Mouse (Mus musculus) ovary, postnatal 14 days (tissue): ENCODE data around the gene Tgfb1.

ENCODE experiments used
- DNase-seq: peaks from one replicate; pipeline ENCODE4 v3.0.0; 2022; ENCODE audit warnings: low spot score

Tgfb1 gene

DNA sequence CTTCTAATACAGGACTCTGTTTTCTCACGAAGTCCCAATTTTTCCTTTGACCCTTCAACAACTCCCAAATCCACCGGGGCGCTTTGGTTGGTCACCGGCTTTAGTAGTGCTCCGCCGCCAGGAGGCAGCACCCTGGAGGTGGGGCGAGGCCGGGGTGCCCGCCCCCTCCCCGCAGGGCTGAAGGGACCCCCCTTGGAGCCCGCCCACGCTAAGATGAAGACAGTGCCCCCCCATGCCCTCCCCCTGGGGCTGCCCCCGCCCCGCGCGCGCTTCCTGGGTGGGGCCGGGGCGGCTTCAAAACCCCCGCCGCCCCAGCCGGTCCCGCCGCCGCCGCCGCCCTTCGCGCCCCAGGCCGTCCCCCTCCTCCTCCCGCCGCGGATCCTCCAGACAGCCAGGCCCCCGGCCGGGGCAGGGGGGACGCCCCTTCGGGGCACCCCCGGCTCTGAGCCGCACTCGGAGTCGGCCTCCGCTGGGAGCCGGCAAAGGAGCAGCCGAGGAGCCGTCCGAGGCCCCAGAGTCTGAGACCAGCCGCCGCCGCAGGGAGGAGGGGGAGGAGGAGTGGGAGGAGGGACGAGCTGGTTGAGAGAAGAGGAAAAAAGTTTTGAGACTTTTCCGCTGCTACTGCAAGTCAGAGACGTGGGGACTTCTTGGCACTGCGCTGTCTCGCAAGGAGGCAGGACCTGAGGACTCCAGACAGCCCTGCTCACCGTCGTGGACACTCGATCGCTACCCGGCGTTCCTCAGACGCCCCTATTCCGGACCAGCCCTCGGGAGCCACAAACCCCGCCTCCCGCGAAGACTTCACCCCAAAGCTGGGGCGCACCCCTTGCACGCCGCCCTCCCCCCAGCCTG lies at the start of gene Tgfb1:
Tgfb1 (plus strand) TSS at position 323 of the 852 bp plus-strand sequence.
- peak; percentile 58 for DNase-seq

DNA sequence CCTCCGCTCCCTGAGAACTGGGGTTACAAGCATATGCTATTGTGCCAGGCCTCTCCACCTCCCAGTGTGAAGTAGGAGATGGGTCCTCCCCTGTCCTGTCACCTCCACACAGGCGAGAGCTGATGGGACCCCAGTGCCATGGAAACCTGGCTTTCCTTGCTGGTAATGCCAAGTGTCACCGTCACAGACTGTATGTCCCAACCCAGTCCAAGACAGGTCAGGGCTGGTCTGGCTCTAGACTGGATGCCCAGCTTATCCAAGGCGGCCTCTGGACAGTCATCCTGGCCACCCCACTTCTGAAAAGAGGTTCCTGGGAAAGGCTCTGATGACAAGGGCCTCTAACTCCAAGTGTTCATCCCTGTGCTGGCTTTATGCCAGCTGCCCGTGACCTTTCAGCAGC lies 49.7 kb upstream of the Tgfb1 start:
- no peak for DNase-seq

GRCm38 (mm10) chr7:25639754-25640153 lies 47.0 kb upstream of the Tgfb1 start:
- DNase-seq: no peak

DNA sequence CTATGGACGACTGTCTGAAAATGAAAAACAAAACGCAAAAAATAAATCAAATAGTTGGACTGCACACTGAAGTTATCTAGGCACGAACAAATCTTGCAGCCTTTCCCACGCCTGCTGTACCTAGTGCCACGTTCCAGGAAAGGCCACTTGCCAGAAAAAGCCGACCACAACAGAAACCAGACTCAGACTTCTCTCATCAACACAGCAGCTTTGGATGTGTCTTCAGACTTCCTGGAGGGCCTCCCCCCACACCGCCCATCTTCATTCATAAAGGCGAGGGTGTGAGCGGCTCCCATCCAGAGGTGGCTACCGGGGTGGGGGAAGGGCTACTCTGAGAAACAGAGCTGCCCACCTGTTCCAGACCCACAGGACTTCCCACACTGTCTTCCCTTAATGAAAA lies 42.7 kb upstream of the Tgfb1 start:
- no peak for DNase-seq

GRCm38 (mm10) chr7:25644631-25645030 lies 42.2 kb upstream of the Tgfb1 start:
- no peak for DNase-seq

DNA sequence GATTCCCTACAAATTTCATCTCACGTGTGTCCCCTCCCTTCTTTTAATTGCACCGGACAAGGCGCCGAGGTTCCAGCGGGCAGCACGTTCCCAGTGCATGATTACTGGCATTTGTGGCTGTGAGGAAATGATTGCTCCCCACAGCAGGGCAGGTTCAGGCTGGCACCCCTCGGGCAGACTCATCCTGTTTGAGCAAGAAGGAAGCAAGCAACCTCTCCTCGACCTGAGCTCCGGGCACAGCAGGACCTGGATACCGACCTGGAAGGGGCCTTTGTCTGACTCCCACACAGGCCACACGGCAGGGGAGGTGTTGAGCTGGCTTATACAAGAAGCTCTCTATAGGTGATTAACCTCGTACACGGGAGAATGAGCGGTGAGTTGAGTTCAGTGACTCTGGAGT lies 41.7 kb upstream of the Tgfb1 start:
- DNase-seq: no peak

DNA sequence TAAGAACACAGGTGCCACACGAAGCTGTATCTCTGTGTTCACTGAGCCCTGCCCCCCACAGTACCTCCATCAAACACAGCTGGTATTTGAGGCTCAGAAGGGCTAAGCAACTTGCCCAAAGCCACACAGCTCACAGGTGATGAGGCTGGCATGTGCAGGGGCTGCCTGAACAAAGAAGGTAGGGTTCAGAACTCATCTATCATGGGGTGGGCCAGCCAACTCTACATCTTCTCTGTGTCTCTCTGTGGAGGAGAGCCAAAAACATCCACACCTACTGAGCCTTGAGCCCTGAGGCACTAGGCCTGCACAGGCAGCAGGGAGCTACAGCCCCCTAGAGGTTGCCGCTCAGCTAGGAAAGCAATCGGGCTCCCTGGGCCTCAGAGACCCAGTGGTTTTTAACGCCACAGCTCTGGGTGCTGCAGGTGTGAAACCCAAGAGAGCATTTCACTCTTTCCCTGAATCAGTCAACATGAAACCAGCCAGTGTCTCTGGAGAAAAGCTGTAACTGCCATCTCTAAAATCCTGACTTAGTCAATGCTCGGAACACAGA lies 39.2 kb upstream of the Tgfb1 start:
- no peak for DNase-seq

DNA sequence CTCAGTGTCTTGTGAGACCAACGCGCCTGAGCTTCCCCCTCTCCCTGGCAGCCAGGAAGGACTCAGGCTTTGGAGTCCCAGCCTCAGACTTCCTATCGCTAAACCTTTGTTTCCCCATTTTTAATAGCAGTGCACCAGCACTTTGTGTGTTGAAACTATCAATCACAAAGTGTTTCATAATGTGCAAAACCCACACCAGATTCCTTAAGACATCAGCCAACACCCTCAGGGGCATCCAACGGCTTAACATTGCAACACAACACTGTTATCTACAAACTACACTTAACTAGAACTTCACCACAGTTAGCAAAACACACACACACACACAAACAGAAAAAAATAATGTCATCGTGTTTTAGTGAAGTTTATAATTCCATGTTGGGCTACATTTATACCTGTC lies 37.0 kb upstream of the Tgfb1 start:
- no peak for DNase-seq

DNA sequence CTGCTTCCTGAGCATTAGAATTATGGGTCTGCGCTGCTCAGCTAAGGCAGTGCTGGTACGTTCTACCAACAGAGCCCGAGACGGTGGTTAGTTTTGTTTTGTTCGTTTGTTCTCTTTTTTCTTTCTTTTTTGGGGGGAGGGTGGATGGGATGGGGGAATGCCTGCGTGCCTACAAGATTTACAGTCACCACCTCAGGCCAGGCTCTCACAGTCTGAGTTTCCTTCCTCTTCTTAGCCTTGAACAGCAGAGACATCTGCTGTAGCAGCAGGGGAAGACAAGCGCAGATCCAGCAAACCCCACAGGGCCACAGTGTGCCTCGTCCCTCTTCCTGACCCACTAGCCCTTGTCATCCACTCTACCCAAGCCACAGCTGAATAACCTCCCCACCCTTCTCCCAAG lies 35.5 kb upstream of the Tgfb1 start:
- no peak for DNase-seq

DNA sequence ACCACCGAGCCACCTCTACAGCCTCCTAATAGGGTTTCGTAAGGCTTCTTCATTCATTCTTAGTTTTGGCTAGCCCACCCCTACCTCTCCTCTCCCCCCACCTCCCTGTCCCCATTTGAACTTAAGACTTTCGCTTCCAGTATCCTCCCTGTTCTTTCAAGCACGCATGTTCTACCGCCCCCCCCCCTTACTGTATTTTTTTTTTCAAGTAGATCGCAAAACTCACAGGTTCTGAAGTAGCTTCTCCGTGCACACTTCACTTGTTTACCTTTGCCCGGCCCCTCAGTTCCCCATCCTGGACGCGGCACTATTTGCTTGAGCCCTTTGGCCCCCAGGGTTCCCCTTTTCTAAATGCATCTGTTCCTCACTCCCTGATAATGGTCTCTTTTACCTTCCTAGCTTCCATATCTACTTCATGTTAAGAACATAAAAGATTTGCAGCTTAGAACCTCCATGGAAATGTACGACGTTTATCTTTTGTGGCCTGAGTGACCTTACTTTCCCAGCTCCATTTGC lies 34.5 kb upstream of the Tgfb1 start:
- DNase-seq: no peak

DNA sequence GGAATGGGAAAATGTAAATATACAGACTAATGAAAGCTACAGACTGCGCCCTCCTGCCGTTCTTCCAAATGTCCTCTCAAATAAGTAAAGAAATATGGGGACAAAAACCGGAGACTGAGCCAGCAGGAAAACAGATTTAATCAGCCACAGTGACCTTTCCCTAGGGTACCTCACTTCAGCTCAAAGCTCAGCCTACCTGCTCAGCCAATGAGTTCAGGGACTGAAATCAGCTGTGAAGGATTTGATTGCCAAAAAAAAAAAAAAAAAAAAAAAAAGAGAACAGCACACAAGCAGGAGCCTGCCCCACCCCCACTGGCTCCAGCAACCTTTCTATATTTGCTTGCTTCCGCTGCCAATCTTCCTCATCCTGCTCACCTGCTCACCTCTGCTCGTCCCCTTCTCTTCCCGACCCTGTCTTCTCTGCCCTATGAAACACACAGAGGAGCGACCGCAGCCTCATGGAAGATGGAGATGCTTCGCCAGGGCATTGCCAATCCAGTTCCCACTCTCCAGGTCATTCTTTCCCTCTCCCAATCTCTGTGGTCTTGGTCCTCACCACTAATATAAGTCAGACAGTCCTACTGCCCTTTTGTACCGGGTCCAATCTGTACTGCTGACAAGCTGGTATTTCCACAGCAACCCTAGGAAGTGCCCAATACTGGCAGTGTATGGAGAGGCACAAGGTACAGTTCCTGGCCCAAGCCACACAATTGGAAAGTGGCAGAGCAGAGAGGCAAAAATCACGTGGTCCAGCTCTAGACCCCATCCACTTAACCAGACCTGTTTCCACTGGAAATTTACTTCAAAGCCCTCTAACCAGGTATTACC lies 31.0 kb upstream of the Tgfb1 start:
- DNase-seq: no peak

- DNase-seq: no peak
Observed at GRCm38 (mm10) chr7:25657785-25658184, 29.0 kb upstream of the Tgfb1 start.

DNA sequence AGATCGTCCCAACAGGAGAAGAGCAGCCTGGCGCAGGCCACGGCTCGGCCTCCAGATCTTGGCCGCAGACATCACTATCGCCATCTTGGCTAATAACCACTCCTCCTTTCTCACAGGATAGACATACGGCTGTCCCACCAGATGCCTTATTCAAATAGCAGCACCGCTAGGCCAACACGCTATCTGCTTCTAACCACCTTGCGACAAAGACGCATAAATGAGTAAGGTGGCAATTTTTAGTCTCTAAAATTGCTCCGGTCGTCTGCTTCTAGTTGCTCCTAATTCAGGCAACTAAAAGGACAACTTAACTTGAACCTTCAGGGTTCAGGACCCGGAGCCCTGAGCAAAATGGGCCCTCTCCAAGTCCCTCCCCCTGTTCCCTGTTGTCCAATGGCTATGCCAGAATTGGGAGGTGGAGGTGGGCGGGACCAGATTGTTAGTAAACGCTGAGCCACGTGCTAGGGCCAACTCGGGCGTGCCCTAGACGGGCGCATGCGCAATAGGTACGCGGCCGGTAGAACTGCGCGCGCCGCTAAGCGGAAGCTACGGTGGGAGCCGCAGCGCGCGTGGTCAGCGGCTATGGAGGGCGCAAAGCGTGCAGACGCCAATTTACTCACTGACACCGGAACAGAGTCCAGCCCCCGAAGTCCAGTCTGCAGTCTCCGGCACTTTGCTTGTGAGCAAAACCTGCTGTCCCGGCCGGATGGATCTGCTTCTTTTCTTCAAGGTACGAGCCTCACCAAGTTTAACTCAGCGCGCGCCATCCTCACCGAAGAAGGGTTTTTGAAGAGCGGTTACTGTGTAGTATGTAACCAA lies 27.9 kb upstream of the Tgfb1 start, which contains the start of the genes Bckdha and Exosc5:
Bckdha (minus strand) TSS at position 325 of the 816 bp plus-strand sequence.
Exosc5 (plus strand) TSS at position 508 of the 816 bp plus-strand sequence.
- peak; percentile 97 for DNase-seq

DNA sequence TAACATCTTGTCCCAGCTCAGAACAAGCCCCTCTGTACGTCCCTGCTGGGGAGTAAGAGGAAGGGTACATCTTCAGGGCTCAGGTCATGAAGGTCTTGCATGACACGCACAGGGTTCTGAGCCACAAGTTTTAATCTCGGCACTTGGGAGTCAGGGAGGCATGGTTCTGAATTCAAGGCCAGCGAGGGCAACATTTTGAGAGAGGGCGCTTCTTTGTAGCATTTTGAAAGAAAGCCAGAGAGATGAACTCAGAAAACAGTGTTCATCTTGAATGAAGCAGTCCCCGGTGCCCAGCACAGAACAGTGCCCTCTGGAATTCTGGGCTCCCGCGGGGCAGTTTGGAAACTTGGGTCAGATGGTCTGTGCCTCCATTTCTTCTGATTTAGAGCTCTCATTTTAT lies 20.4 kb upstream of the Tgfb1 start:
- no peak for DNase-seq

- DNase-seq: no peak
Observed at GRCm38 (mm10) chr7:25669158-25669557, 17.6 kb upstream of the Tgfb1 start.

- no peak for DNase-seq
Observed at GRCm38 (mm10) chr7:25669631-25670030, 17.2 kb upstream of the Tgfb1 start.

GRCm38 (mm10) chr7:25670096-25670495 lies 16.7 kb upstream of the Tgfb1 start:
- no peak for DNase-seq

GRCm38 (mm10) chr7:25671686-25672085 lies 15.1 kb upstream of the Tgfb1 start:
- DNase-seq: no peak

DNA sequence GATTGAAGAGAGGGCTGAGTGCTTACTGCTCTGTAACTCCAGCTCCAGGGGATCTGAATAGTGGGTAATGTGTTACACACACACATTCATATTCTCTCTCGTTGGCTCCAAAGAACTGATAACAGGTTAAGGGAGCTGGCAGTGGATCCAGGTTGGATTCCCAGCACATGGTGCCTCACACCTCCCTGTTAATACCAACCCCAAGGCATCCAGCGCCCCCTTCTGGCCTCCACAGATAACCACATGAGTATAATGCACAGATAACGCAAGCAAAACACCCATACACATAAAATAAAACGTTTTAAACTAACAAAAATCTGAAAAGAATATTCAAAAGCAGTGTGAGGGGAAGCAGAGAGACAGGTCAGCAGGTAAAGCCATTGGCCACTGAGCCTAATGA lies 14.4 kb upstream of the Tgfb1 start:
- DNase-seq: no peak

DNA sequence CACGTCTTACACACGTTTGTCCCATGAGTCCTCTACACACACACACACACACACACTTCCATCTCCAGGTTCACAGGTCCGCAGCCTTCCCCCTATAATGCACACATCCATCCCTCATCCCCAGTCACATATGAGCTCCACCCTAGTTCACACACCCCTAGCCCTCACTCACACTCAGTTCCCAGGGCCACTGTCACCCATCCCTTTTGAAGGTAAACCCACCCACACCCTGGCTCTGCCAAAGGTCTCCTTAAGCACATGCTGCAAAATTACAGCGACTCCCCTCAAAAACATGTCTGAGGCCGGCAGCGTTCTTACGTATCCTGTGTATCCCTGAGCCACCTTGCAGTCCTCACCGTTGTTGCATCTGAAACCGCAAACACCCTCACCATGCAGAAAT lies 12.5 kb upstream of the Tgfb1 start:
- no peak for DNase-seq

- DNase-seq: no peak
Observed at GRCm38 (mm10) chr7:25674719-25675300, 12.0 kb upstream of the Tgfb1 start, which contains the start of gene Tmem91. TSS of gene Tmem91 (minus strand) at chr7:25675166.
